Mouse (Mus musculus) T-helper 2 cell (primary cell): ENCODE data around the gene Gm4737.
"Not testable (repeated sequence)": the region's sequence is repeated elsewhere in the genome, so short reads cannot be mapped to it uniquely, and the experiment has no call there.

Source experiments
- in situ Hi-C: fragments of 300-600 bp; cut with MboI, MseI; formaldehyde crosslinking; loops from one replicate; pipeline ENCODE4 v1.15.1; 2025; ENCODE audit warnings: high pct_unique_total_duplicates

The Gm4737 gene

DNA sequence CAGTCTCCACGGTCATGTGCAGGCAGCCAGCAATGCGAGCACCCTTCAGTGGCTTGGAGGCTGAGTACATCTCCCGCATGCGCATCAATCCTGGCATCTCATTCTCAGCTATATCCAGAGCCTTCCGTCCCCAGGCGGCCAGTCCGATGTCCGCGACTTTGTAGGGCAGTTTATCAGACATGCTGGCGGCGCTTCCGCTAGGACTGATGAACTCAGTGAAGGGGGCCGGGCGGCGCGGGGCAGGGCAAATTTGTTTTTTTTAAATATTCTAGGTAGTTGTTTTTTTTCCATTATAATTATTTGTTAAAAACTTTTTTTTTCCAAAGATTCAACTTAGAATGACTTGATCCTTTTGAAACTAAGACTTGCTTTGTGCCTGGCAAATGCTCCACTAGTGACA lies at the start of gene Gm4737:
Gm4737 (minus strand) TSS at position 246 of the 400 bp plus-strand sequence.
- in situ Hi-C loops, result not testable (repeated sequence)

GRCm38 (mm10) chr16:46195792-46196191 lies 40.9 kb upstream of the Gm4737 start:
- in situ Hi-C loops, result no loop called here

DNA sequence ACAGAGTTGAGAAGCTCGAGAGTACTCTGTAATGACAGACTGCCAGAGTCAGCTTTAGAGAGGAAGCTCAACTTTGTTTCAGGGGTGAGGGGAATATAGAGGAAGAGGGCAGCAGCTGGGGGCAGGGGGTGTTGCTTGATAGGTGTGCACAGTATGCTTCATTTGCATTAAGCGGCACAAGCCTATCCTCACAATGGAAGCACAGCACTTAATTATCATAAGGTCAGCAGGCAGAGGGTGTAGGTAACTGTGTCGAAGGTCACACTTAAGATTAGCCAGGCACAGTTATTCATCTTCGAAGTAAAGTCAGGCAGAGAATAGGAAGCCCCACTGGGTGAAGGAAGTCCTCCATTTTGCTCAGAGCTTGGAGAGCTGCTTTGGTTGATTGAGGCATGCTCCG lies 28.2 kb upstream of the Gm4737 start:
- in situ Hi-C loops, result no loop called here

GRCm38 (mm10) chr16:46178121-46178801 lies 23.4 kb upstream of the Gm4737 start:
- in situ Hi-C loops, result no loop called here

GRCm38 (mm10) chr16:46173039-46173438 lies 18.2 kb upstream of the Gm4737 start:
- in situ Hi-C loops, result no loop called here

DNA sequence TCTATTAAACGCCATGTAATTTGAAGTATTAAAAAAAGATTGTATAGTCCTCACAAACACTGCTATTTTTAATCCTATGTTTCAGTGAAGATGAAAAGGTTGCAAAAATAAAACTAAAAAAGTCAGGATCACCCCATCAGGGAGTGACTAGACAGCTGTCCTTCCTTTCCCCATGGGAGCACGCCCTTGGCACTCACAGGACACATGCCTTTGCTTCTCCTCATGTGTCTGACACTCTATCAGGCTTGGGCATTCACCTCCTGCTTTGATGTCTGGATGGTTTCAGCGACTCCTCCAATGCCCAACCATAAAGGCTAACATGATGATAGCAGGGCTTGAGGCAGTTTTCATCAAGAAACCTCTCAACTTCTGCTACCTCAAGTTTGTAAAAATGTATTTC lies 12.1 kb upstream of the Gm4737 start:
- in situ Hi-C loops, result no loop called here

DNA sequence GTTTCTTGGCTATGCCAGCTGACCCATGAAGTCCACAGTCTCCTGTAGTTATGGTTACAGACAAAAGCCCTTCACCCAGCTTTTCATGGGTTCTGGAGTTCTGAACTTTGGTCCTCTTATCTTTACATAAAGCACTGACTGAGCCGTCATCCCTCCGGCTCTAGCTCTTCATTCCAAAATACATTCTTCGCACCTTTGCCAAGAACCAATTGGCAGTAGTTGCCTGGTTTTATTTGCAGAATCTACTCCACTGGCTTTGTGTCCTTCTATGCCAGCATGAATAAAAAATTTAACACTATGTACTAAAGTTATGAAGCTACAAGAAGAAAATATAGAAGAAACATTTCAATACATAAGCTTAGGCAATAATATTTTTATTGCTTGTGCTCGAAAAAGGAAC lies 10.4 kb upstream of the Gm4737 start:
- in situ Hi-C loops, result no loop called here

- in situ Hi-C loops, result no loop called here
Measured at GRCm38 (mm10) chr16:46151141-46151540, 3.7 kb downstream of the Gm4737 start.

DNA sequence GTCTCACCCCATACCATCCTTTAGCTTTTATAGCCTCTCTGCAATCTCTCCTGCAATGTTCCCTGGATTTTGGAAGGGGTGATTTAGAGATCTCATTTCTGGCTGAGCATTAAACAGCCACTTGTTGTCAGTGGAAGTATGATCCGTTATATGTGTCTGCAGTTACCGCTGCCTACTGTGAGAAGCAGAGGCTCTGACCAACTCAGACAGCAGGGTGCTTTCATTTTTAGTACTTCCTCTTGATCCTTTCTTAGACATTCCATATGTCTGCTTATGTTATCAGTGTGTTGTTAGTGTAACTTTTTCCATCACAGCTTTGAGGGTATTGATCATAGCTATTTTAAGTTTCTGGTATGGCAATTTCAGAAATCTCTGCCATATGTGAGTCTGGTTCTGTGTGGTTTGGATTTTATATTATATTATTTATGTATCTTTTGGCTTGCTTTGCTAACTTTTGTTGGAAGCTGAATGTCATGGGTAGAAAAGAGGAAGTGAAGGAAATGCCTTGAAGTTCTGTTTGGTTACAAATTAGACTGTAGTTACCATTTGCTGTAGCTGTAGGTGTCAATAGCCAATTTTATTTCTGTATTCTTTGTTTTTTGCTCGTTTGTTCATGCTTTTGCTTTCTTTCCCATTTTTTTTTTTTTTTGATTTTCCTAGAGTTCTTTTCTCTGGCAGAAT lies 6.1 kb downstream of the Gm4737 start:
- in situ Hi-C loops, result no loop called here

DNA sequence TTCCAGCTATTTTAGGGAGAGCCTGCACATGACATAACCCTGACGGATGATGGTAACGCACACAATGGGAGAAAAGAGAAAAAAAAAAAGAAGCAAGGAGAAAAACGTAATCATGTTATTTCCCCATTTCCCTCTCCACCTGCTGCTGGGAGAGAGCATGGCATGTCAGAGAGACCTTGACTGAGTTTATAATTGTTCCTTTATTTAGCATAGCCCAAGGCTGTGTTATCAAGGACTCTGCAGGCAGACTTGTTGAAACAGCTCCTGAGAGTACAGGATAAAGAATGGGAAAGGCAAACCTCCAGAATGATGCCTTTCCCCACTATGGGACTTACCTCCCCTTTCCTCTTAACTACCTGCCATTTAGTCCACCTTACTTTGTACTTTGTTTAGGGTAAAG lies 7.9 kb downstream of the Gm4737 start:
- in situ Hi-C loops, result no loop called here

DNA sequence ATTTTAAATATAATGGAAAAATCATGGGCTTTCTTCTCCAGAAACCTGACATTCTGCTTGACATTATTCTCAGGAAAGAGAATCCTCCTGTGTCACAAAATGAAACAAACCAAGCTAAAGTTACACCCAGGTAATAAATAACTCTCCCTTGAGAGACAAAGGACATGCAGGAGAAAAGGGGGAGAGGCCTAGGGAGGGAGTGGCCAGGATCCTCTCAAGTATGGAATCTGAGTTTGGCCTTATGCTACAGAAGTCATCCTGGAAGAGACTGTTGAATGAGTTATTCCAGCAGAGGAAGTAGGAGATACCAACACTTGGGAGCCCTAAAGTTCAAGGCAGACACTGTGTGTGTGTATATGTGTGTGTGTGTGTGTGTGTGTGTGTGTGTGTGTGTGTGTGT lies 32.6 kb downstream of the Gm4737 start:
- in situ Hi-C loops, result no loop called here

DNA sequence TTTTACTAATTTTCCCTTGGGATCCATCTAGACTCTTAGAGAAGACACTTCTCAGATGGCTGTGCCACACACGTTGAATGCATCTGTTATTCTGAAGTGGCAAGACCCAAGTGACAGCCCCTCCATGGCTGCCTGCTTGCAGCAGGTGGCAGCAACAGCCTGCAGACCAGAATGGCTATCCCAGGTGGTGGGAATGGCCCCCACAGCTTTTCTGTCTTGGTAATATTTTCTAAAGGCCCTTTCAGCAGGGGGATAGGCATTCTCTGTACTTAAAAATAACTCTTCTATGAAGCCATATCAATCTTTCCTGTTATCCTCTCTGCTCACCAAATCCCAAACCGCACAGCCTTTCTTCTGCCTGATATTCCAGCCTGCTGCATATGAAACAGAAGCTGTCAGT lies 33.5 kb downstream of the Gm4737 start:
- in situ Hi-C loops, result no loop called here

DNA sequence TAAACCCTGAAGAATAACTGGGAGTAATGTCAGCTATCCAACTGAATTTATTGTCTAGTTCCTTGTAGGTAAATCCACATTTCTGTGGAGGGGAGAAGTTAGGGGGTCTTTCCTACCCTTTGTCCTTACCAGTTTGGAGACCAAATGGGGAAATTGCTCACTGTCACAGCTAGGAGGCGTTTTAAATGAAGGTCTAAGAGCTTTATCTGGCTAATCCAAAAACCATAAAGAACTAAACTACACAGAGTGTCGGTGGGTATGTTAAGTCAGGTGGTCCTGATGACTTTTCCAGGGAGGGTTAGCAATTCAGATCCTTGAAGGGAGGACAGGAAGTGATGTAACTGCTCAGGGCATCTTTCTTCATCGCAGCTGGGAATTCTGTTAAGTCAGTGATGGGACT lies 34.3 kb downstream of the Gm4737 start:
- in situ Hi-C loops, result no loop called here

DNA sequence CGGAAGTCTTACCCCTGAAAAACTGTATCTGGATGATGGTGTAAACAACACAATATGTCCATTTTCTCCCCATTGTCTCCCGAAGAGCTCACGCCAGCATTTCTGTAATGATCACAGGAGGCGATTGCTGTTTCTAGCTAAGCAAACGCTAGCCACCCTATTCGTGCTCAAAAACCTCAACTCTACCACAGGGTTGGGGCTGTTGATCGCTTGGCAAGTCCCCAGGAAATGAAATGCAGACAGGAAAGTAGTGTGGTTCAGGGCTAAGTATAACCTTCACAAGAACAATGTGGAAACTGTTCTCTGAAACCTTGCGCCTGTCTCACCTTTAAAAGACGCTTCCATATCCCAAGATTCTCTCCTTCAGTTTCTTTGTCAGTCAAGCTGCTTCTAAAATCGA lies 34.9 kb downstream of the Gm4737 start, which contains the start of gene Cd96:
Cd96 (minus strand) TSS at position 232 of the 400 bp plus-strand sequence.
- in situ Hi-C loops, result no loop called here

- in situ Hi-C loops, result no loop called here
Measured at GRCm38 (mm10) chr16:46117645-46118044, 37.2 kb downstream of the Gm4737 start.

DNA sequence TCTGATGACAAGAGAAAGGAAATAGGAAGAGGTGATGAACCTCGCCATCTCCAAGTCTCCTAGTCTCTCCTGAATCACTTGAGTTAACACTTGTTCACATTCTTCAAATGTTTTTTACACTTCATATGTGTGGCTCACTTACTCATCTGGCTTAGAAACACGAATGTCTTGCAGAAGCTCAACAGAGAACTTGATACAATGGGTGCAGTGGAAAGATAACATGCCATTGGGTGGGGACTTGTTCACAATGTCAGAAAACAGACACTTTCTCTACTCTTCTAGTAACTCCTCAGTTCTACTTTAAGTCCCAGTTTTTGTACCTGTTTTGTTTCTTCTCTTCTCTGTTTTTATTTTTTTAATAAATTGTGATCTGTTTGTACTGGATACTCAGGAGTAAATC lies 40.1 kb downstream of the Gm4737 start:
- in situ Hi-C loops, result no loop called here

DNA sequence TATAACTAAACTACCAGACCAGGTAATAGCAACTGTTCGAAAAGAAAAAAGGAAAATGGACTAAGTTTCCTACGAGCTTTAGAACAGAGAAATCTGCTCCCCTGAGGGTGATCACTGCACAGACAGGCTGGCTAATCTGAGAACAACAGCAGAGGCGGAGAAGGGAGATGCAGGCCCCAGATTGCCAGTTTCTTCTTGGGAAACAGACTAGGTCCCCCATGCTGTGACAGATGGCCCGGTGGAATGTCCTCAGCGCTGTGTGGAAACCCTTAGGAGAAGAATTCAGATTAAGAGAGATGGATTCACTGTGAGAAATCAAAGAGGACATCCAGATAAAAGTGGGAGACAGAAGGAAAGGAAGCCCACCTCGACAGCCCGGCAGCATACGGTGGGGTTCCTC lies 45.3 kb downstream of the Gm4737 start:
- in situ Hi-C loops, result loop anchor here (10.0 kb wide), 1 partner anchor 135 kb away; no protein-coding TSS in a partner anchor

- in situ Hi-C loops, result loop anchor here (10.0 kb wide), 1 partner anchor 133 kb away; no protein-coding TSS in a partner anchor
Measured at GRCm38 (mm10) chr16:46107431-46107830, 47.4 kb downstream of the Gm4737 start.

DNA sequence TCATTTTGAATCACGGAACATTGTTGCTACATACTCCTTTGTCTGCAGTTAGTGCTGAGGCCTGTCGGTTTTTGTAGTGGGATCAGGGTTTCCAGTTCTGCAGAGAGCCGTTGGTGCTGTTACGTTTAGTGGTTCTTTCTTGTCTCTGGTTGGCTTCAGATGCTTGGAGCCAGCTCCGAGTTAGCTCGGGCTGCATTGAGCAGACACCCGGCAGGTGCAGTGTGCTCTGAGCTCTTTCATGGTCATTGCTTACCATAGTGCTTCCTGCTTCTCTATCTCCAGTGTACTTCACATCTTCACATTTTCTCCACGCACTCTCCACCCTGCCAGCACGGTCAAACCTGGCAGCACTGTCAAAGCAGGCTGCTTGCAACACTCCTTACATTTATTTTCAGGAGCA lies 50.4 kb downstream of the Gm4737 start:
- in situ Hi-C loops, result loop anchor here (10.0 kb wide), 1 partner anchor 130 kb away; no protein-coding TSS in a partner anchor
